Mouse (Mus musculus) ES-E14 (cell line): ENCODE measurements around the gene Olfr109.

ENCODE experiments used
- CHD2 ChIP-seq: IDR thresholded peaks from 2 replicates; pipeline ENCODE4 v1.6.1; 2014; ENCODE audit warnings: mild to moderate bottlenecking, low read depth, low read length, inconsistent platforms
- HCFC1 ChIP-seq: IDR thresholded peaks from 2 replicates; pipeline ENCODE4 v1.6.1; 2012; ENCODE audit warnings: low read length, inconsistent platforms, borderline replicate concordance; ENCODE audit not compliant: insufficient read depth
- MAFK ChIP-seq: IDR thresholded peaks from 2 replicates; pipeline ENCODE4 v1.6.1; 2014; ENCODE audit warnings: mild to moderate bottlenecking, low read depth, low read length, inconsistent platforms; ENCODE audit not compliant: insufficient read depth
- ZC3H11A ChIP-seq: IDR thresholded peaks from 2 replicates; pipeline ENCODE4 v1.6.1; 2012; ENCODE audit warnings: low read depth, mild to moderate bottlenecking, inconsistent platforms, low read length, borderline replicate concordance
- ZNF384 ChIP-seq: IDR thresholded peaks from 2 replicates; pipeline ENCODE4 v1.6.1; 2012; ENCODE audit warnings: low read depth, low read length, inconsistent platforms

DNA sequence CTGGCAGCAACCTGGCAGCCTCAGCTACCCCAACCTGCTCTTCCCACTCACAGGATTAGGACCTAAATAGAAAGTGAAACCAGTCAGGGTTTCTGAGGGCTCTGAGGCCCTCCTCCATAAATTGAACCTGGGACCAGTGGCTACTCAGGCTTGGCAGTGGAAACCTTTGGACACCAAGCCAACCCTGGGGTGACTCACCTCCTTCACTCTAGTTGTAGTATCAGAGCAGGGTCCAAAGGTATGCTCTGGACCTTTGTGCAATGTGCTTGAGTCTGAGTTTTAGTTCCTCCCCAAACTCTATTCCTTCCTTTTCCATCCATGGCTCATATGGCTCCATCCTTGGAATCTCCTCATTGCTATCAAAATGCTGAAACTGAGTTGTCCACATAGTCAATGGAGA lies 45.3 kb upstream of the Olfr109 start:
- TF ChIP-seq HCFC1 = no peak
- TF ChIP-seq MAFK = no peak
- TF ChIP-seq ZC3H11A = no peak
- TF ChIP-seq ZNF384 = no peak
- TF ChIP-seq CHD2 = no peak
